Mouse (Mus musculus) splenic B cell, adult 2 months (primary cell): ENCODE measurements at regions not wholly inside any gene's neighbourhood (a gene's known extent, or its start where the extent isn't known, plus 50 kb on each side); places are given as distances from the start of the nearest gene placed in this dataset.

Experiments used
- DNase-seq: peaks from one replicate; pipeline ENCODE4 v3.0.0-alpha.2; 2011; ENCODE audit warnings: low read depth, low spot score
- H3K27me3 ChIP-seq: 2 replicates; pipeline ENCODE4 v1.6.1; 2012; ENCODE audit warnings: mild to moderate bottlenecking, low read length, moderate library complexity, mixed read lengths; ENCODE audit not compliant: control insufficient read depth, poor library complexity, insufficient read depth, severe bottlenecking
- H3K36me3 ChIP-seq: 2 replicates; pipeline ENCODE4 v1.6.1; 2012; ENCODE audit warnings: mild to moderate bottlenecking, low read length, moderate library complexity, mixed read lengths; ENCODE audit not compliant: control insufficient read depth, poor library complexity, insufficient read depth, severe bottlenecking

GRCm38 (mm10) chr6:100149458-100149852 lies 137.8 kb downstream of the Rybp start:
- Histone ChIP-seq H3K27me3 (no peaks in the 10 kb centered on the region), H3K36me3 (no peaks in the 10 kb centered on the region)
- DNase-seq = no peak

GRCm38 (mm10) chr6:100148751-100149457 lies 138.4 kb downstream of the Rybp start:
- Histone ChIP-seq H3K36me3 (no peaks in the 10 kb centered on the region), H3K27me3 (no peaks in the 10 kb centered on the region)
- DNase-seq = no peak

GRCm38 (mm10) chr6:100146360-100146935 lies 140.8 kb downstream of the Rybp start:
- DNase-seq = no peak
- Histone ChIP-seq H3K36me3 (no peaks in the 10 kb centered on the region), H3K27me3 (no peaks in the 10 kb centered on the region)

GRCm38 (mm10) chr6:100145869-100146268 lies 141.4 kb downstream of the Rybp start:
- no peak for DNase-seq
- Histone ChIP-seq H3K36me3 (no peaks in the 10 kb centered on the region), H3K27me3 (no peaks in the 10 kb centered on the region)

- Histone ChIP-seq H3K27me3 (no peaks in the 10 kb centered on the region), H3K36me3 (no peaks in the 10 kb centered on the region)
- no peak for DNase-seq
These were observed 142.6 kb downstream of the Rybp start for GRCm38 (mm10) chr6:100144544-100145287.

GRCm38 (mm10) chr6:100143586-100144301 lies 143.5 kb downstream of the Rybp start:
- DNase-seq = no peak
- Histone ChIP-seq H3K36me3 (no peaks in the 10 kb centered on the region), H3K27me3 (no peaks in the 10 kb centered on the region)

GRCm38 (mm10) chr6:100141225-100141624 lies 146.1 kb downstream of the Rybp start:
- no peaks in the 10 kb centered on the region for H3K27me3 ChIP-seq
- DNase-seq = no peak
- no peaks in the 10 kb centered on the region for H3K36me3 ChIP-seq

GRCm38 (mm10) chr6:100140581-100141114 lies 146.6 kb downstream of the Rybp start:
- H3K27me3 ChIP-seq = no peaks in the 10 kb centered on the region
- H3K36me3 ChIP-seq = no peaks in the 10 kb centered on the region
- DNase-seq = no peak

GRCm38 (mm10) chr6:100139809-100140208 lies 147.5 kb downstream of the Rybp start:
- H3K36me3 ChIP-seq = no peaks in the 10 kb centered on the region
- peak; percentile 27 for DNase-seq
- no peaks in the 10 kb centered on the region for H3K27me3 ChIP-seq

GRCm38 (mm10) chr6:100138659-100139058 lies 148.6 kb downstream of the Rybp start:
- no peak for DNase-seq
- Histone ChIP-seq H3K36me3 (no peaks in the 10 kb centered on the region), H3K27me3 (no peaks in the 10 kb centered on the region)

- Histone ChIP-seq H3K27me3 (no peaks in the 10 kb centered on the region), H3K36me3 (no peaks in the 10 kb centered on the region)
- no peak for DNase-seq
These were observed 152.1 kb downstream of the Rybp start for GRCm38 (mm10) chr6:100135177-100135576.

- H3K27me3 ChIP-seq = no peaks in the 10 kb centered on the region
- DNase-seq = no peak
- H3K36me3 ChIP-seq = no peaks in the 10 kb centered on the region
These were observed 153.3 kb downstream of the Rybp start for GRCm38 (mm10) chr6:100133970-100134369.

- Histone ChIP-seq H3K27me3 (no peaks in the 10 kb centered on the region), H3K36me3 (no peaks in the 10 kb centered on the region)
- DNase-seq = no peak
These were observed 154.2 kb downstream of the Rybp start for GRCm38 (mm10) chr6:100132916-100133600.
